Mouse (Mus musculus): Measurements from ENCODE around the gene 4930453N24Rik. TPM values are rescaled to one million over a fixed set of nuclear protein-coding genes. Genes with fewer than 3 reads are reported as not detected.

The 4930453N24Rik gene
- total RNA-seq, 2 experiments from 2014 or later = 19.7 to 21.5 TPM

- DNase-seq (ENCODE audit: extremely low spot score in 1 of 2, low spot score in 1 of 2) = peak; percentile 11 to 13
Measured at GRCm38 (mm10) chr16:64723273-64724057, 47.5 kb downstream of the 4930453N24Rik start.

- no peak for DNase-seq (ENCODE audit: extremely low spot score in 1 of 2, low spot score in 1 of 2)
Measured at GRCm38 (mm10) chr16:64721542-64721941, 49.4 kb downstream of the 4930453N24Rik start.

GRCm38 (mm10) chr16:64719096-64719495 lies 51.9 kb downstream of the 4930453N24Rik start:
- no peak for DNase-seq (ENCODE audit: extremely low spot score in 1 of 2, low spot score in 1 of 2)

- no peak for DNase-seq (ENCODE audit: extremely low spot score in 1 of 2, low spot score in 1 of 2)
Measured at GRCm38 (mm10) chr16:64717814-64718213, 53.1 kb downstream of the 4930453N24Rik start.

- peak; percentile 27 to 49 for DNase-seq (ENCODE audit: extremely low spot score in 1 of 2, low spot score in 1 of 2)
Measured at GRCm38 (mm10) chr16:64711816-64712215, 59.1 kb downstream of the 4930453N24Rik start.

Other genes with a start within 250 kb of the 4930453N24Rik start
- 1 to 10 TPM in 1 of 2 experiments, under 1 TPM in 1; 0.64 to 1.1 TPM for gene Csnka2ip, start 168.8 kb downstream of the 4930453N24Rik start, total RNA-seq (2021)
- gene Zfp654, start 80.5 kb upstream of the 4930453N24Rik start, total RNA-seq (2021) = 10 to 100 TPM; 14.6 to 15.3 TPM
- 10 to 100 TPM; 53.8 to 57.8 TPM for gene Cggbp1, start 80.8 kb upstream of the 4930453N24Rik start, total RNA-seq (2021)